Mouse (Mus musculus) urinary bladder, postnatal 25 days (tissue): ENCODE results near the gene Qrich1.

Experiments
- DNase-seq: peaks from one replicate; pipeline ENCODE4 v3.0.0; 2022; ENCODE audit warnings: low spot score

The Qrich1 gene

DNA sequence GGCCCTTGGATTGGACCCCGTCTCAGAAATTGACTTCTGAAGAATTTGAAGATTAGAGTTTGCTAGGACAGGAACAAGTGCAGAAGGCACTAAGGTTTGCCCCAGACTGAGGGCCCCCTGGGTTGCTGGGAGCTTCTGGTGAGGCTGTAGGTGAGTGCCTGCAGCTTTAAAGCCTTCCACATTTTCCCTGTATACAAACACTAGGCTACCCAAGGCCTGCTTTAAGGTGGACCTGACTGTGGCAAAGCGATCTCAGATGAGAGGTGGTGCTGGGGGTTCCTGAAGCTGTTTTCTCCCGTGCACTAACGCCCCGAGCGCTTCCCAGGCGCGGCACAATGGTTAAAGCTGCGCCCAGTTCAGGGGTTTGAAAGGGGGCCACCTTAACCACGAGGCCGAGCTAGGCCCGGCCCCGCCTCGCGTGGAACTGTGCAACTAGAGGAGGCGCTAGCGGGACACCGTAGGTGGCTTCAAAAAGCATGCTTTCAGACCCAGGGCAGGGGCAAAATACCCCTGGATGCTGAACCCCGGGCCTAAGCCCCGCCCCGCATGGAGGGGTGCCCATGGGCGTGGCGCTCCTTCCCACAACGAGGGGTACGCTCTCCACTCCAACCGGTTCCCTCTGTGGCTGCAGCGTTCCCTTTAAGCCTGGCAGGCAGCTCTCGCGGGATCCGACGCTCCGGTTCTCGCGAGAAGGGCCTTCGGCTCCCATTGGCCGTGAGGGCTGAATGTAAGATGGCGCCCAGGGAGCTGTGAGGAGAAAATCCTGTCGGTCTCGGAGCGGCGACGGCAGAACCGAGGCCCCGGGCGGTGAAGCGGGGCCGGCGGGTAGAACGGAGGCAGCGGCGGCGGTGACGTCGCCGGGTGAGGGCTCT lies at the start of gene Qrich1:
Gene Qrich1, plus strand, starts transcription at position 427 of the 872 bp plus-strand sequence.
- DNase-seq, result peak; percentile 90

DNA sequence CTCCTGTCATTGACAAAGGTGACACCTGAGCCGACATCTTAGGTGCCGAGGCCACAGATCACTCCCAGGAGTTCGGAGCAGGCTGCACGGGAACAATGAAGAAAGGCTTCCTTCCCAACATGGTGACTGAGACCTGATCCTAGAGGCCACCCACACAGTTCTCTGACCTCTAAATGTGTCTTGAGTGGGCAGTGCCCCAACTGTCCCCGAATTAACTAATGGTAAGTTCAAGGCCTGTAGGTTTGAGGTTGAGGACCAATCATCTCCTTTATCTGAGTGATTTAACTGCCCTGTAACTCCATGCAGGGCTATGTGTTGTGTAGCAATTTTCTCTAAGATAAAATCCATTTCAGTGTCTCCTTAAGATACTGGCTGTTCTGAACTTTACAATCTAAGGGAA lies 47.2 kb upstream of the Qrich1 start:
- no peak for DNase-seq

DNA sequence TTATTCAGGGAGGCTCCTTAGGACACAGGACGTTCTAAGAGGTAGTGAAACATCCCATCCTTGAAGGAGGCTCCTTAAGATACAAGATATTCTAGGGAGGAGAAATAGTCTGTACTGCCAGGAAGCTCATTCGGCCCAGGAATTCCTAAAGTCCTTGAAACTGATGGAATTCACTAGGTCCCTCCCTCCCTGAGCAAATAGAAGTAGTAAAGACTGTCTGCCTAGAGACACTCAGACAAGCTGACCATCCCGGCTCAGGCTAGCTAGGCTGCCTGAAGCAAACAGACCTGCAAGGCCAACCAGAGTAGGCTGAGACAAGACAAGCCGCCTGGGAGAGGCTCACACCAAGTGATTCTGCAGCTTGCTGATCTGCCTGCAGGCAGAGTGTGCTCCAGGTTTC lies 46.8 kb upstream of the Qrich1 start:
- no peak for DNase-seq

DNA sequence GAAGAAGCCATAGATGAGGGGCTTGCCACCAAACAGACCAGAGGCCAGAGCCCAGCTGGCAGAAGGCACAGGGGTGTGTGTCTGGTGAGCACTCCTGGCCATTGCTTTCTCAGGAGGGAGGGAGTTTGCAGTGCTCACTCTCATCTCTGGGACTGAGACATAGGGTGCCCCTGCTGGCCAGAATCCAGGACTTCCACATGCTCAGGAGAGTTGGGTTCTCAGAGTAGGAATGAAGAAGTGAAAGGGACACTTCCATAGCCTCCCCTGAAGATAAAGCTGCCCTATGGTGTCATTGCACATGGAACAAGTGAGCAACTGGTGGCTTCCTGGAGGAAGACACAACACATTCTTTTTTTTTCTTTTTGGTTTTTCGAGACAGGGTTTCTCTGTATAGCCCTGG lies 42.1 kb upstream of the Qrich1 start:
- no peak for DNase-seq

DNA sequence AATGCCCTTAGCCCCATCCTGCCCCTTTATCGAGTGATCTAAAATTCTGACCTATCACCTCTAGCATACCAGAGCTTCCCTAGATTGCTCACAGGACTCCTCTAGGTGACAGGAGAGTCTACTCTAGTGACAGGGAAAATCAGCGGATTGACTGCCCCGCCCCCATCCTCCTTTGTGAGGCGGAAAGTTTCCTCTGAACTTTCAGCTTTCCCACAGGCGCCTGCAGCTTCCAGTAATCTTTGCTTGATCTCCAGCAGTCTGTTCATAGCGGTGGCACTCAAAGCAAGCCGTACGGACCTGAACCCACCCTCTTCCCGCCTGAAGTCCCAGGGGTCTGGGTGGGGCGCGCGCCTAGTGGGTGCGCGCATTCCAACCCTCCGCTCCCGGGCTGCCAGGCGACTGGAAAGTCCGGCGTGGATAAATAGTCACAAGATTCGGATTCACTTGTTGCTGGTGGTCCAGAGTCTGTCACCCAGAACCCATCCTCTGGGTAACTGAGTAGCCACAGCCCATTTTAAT lies 37.9 kb upstream of the Qrich1 start:
- peak; percentile 73 for DNase-seq

DNA sequence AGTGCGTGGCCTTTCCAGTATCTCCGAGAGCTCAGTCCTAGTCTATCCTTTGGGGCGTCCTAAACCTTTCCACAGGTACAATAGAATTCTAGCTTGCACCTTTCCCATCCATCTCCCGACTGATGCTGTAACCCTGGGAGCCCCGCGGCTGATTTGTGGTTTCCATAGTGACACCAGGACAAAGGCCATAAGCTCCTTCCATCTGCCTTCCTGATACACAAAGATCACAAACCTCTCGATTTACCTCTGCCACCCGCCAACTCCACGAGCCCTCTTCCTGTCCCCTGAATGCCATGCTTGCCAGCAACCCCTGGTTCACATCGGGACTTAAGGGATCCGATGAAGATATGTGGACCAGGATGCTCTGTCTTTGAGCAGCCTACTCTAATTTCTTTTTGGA lies 37.4 kb upstream of the Qrich1 start:
- no peak for DNase-seq

DNA sequence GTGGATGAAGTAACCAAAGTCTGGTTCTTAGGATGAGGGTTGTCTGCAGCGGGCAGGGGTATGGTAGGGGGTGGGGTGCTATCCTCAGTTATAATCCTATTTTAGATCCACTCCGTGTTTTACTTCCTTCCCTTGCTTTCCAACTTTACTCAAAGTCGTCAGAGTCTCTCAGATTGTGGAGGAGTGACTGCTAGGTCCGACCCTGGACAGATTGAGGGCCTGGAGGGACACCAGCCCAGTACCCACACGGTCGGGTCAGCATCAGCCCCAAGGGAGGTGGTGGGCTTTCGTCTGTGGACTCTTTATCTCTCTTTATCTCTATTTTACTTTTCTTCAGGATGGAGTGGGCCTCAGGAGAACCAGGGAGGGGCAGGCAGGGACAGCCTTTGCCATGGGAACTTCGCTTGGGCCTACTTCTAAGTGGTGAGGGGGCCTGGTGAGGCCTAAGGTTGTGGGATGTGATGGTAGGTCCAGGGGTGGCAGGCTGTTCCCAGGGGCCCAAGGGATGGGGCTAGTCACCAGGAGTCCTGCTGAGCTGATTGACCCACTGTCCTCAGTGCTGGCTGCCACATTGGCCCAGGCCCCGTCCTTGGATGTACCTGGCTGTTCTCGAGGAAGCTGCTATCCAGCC lies 36.8 kb upstream of the Qrich1 start, which contains the start of gene Lamb2:
Gene Lamb2, plus strand, starts transcription at position 16 of the 631 bp plus-strand sequence.
- peak; percentile 35 for DNase-seq

DNA sequence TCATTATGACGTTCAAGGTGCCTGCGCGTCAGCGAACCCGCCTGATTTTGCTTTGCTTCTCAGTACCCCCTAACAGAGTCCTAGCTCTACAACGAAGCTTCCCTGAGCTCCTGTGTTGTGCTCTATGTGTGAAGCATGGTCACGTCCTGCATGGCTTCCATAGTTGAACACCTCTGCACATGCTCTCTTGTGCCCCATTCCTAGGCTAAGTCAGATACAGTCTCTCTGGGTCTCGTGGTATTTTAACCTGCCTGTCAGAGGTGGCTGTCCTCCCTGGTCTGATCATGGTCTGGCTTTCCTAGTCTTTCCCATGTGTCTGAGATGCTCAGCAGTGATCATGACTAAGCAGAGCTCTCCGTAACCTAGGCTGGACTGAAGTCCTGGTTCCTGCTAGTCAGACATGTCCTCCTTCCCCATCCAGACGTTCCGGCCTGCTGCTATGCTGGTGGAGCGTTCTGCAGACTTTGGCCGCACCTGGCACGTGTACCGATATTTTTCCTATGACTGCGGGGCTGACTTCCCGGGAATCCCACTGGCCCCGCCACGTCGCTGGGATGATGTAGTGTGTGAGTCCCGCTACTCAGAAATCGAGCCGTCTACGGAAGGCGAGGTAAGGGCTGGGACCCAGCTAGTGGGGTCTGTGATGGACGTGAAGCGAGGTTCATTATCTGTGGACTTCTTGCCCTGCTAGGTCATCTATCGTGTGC lies 35.6 kb upstream of the Qrich1 start:
- no peak for DNase-seq

DNA sequence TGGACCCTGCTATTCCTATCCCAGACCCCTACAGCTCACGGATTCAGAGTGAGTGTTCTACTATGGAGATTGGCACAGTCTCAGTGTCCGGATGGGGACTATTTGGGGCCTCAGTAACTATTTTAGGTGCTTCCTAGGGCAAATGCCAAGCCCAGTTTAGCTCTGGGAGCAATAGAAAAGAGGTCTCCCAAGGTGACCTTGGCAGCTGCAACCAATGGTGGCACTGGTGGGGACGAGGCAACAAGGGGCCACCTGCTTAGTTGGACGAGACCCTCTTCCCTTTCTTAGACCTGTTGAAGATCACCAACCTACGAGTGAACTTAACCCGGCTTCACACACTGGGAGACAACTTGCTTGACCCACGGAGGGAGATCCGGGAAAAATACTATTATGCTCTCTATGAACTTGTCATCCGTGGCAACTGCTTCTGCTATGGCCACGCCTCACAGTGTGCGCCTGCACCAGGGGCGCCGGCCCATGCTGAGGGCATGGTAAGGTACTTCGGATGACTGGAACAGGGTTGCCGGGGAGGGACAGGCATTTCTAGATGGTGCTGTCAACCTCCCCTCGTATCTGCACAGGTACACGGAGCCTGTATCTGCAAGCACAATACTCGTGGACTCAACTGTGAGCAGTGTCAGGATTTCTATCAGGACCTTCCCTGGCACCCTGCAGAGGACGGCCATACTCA lies 34.9 kb upstream of the Qrich1 start:
- DNase-seq, result no peak

DNA sequence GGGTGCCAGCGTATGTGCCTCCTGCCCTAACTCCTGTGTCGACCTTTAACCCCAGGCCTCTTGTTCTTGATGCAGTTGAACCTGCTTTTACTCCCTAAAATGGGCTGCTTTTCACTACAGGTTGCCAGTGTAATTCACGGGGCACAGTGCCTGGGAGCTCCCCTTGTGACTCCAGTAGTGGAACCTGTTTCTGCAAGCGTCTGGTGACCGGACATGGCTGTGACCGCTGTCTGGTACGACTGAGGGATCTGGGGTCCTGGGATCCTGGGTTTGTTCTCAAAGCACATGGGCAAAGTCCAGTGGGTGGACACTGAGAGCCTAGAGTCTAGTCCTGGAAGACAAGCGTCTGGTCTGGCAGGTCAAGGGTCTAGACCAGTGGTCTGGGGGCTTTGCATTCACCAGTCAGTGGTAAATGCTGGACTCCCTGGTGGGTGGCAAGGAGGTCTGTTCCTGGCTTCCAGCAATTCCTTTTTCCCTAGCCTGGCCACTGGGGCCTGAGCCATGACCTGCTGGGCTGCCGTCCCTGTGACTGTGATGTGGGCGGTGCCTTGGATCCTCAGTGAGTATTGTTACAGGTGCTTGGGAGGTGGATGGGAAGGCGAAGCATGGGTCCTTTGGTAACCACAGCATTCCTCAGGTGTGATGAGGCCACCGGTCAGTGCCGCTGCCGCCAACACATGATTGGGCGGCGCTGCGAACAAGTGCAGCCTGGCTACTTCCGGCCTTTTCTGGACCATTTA lies 33.4 kb upstream of the Qrich1 start:
- DNase-seq, result no peak

DNA sequence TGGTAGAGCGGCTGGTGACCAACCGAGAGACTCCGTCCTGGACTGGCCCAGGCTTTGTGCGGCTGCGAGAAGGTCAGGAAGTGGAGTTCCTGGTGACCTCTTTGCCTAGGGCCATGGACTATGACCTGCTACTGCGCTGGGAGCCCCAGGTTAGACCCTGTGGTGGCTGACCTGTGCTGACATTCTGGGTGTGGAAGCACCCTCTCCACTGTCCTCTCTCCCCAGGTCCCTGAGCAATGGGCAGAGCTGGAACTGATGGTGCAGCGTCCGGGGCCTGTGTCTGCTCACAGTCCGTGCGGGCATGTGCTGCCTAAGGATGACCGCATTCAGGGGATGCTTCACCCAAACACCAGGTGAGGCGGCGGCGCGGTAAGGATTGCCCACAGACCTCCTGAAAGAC lies 32.6 kb upstream of the Qrich1 start:
- no peak for DNase-seq

DNA sequence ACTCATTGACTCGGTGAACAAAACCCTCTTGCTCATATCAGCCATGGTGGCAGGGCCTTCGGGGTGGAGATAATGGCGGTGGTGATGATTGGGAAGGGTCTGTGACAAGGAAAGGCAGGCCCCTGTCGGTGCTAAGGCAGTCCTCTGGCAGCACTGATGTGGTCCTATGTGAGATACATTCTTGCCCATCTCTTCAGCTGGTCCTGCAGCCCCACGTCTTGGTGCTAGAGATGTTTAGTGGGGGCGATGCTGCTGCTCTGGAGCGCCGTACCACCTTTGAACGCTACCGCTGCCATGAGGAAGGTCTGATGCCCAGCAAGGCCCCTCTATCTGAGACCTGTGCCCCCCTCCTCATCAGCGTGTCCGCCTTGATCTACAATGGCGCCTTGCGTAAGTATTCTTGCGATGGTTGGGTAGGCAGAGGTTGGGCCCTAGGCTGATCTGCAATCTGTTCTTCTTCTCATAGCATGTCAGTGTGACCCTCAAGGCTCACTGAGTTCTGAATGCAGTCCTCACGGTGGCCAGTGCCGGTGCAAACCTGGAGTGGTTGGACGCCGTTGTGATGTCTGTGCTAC lies 31.2 kb upstream of the Qrich1 start:
- no peak for DNase-seq

DNA sequence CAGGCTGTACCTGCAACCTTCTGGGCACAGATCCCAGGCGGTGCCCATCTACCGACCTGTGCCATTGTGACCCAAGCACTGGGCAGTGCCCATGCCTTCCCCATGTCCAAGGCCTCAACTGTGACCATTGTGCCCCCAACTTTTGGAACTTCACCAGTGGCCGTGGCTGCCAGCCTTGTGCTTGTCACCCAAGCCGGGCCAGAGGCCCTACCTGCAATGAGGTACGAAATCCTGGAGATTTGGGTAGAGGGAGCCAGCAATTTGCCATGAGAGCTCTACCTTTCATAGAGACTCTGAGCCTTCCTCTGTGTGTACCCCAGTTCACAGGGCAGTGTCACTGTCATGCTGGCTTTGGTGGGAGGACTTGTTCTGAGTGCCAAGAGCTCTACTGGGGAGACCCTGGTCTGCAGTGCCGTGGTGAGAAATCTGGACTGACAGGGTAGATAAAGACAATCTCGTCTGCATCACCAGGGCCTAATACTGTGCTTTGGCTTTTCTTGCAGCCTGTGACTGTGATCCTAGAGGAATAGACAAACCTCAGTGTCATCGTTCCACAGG lies 29.6 kb upstream of the Qrich1 start:
- no peak for DNase-seq

DNA sequence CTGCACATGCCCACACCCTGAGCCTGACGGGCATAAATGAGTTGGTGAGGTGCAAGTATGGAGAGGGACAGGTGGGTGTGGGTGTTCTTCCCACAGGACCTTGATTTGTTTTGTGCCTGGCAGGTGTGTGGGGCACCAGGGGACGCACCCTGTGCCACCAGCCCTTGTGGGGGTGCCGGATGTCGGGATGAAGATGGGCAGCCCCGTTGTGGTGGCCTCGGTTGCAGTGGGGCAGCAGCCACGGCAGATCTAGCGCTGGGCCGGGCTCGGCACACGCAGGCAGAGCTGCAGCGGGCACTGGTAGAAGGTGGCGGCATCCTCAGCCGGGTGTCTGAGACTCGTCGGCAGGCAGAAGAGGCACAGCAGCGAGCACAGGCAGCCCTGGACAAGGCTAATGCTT lies 28.2 kb upstream of the Qrich1 start:
- no peak for DNase-seq

DNA sequence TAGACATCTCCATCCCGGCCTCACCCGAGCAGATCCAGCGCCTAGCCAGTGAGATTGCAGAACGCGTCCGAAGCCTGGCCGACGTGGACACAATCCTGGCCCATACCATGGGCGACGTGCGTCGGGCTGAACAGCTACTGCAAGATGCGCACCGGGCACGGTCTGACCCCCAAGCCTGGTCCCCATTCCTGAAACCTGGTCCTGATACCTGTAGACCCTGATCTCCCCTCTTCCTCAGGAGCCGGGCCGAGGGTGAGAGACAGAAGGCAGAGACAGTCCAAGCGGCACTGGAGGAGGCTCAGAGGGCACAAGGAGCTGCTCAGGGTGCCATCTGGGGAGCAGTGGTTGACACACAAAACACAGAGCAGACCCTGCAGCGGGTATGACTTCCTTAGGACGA lies 27.4 kb upstream of the Qrich1 start:
- DNase-seq, result no peak

DNA sequence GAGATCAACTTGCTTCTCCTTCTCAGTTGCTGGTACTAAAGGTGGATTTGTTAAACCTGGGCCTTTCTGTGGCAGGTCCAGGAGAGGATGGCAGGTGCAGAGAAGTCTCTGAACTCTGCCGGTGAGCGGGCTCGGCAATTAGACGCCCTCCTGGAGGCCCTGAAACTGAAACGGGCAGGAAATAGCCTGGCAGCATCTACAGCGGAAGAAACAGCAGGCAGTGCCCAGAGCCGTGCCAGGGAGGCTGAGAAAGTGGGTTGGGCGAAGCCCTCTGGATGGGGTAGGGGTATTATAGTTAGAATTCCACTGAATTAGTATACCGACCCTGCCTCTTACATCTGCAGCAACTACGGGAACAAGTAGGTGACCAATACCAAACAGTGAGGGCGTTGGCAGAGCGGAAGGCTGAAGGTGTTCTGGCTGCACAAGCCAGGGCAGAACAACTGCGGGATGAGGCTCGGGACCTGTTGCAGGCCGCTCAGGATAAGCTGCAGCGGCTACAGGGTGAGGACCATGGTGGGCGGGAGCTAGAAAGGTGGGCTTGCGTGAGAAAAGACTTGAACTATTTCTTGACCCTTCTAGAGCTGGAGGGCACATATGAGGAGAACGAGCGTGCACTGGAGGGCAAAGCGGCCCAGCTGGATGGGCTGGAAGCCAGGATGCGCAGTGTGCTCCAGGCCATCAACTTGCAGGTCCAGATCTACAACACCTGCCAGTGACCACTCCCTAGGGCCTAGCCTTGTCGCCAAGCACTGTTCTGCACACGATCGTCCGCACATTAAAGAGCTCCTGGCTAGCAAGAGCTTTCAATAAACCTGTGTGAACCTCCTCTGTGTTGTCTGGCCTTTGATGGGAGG lies 26.7 kb upstream of the Qrich1 start:
- DNase-seq, result no peak

DNA sequence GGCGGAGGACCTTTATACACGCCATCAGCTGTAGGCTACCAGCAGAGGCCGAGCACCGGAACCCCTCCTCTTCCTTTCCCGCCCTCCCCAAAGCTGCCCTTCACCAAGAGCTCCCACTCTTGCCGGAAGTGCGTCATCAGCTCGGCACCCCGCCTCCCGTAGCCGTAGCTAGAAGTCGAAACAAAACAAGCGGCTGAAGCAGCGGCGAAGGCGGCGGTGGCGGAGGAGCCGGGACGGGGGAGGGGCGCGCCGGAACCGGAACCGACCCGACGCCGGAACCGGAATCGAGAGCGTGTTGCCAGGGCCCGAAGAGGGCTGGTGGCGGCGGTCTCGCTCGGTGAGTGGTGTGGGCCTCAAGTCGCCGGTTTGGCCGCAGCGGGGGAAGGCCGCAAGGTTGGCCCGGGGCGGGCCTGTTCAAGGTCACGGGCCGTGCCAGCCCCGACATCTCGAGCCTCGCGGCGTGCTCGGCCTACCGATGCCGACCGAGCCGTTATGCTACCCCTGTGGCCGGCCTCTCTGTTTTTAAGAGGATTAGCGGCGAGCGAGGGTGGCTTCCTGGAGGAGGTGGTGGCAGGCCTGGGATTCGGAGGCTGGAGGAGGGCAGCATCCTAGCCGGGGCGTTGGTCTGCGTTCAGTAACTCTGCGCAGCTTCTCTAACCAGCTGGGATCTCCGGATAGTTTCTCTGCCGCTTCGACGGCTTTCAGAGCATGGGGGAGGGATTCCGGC lies 25.9 kb upstream of the Qrich1 start, which contains the start of gene Usp19:
Gene Usp19, plus strand, starts transcription at position 44 of the 727 bp plus-strand sequence.
- peak; percentile 87 for DNase-seq

DNA sequence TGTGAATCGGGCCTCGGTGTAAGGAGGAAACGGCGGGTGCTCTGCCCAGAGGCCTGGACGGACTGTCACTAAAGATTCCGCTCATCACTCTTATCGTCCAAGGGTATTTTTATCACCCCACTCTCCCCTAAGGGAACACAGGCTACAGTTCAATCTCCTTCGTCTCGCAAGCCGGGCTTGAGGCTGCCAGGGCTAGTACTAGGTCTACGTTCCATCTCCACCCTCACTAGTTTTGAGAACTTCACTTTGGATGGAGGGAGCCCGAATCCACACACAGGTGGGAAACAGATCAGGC lies 25.4 kb upstream of the Qrich1 start:
- no peak for DNase-seq
